Mouse (Mus musculus): ENCODE measurements at regions not wholly inside any gene's neighbourhood (a gene's known extent, or its start where the extent isn't known, plus 50 kb on each side); places are given as distances from the start of the nearest gene placed in this dataset.

DNA sequence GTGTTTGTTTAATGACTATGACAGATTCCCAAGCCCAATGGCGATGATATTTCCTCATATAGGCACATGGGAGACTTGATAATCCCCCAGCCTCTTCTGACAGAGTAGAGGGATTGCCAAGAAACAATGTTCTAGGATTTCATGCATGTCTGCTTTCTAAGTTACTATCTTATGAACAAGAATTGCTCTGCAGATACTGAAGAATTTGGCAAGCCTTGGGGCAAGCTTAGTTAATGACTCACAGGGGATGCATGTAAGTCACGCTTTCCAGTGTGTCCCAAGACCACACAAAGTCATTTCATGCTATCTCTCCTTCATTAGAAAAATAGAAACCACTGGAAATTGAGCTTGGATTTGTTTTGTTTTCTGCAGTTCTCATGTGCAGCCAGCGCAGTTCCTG, 376.2 kb downstream of the Dcdc2c start:
- no peak for DNase-seq

DNA sequence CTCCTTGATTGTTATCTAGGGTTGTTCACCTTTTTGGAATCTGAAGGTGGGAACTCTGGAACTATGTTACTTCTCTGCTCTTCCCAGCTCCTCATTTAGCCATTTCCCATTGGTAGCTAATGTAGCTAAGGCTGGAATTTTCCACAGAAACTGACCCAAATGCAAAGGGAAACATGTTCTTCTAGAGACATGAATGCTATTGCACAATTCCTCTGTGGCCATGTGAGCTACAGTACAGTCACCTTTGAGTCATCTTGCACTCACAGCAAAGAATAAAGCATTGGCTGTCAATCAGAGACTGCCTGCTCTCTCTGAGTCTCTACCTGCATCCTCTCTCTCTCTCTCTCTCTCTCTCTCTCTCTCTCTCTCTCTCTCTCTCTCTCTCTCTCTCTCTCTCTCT, 378.1 kb downstream of the Dcdc2c start:
- DNase-seq = no peak

DNA sequence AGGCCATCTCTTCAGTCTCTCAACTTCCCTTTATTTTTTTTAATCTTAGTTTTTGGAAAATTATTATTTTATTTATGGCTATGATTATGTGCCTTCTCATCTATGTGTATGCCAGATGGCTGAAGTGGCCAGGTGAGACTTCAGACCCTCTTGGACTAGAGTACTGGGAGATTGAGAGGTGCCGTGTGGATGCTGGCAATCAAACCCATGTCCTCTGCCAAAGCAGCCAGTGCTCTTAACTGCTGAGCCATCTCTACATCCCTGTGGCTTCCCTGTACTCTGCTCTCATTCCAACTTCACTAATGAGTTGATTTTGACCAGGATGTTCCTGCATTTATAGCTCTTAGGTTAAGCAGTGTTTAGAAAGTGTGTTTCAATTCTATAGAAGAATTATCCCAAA, 393.4 kb downstream of the Dcdc2c start:
- DNase-seq = no peak

DNA sequence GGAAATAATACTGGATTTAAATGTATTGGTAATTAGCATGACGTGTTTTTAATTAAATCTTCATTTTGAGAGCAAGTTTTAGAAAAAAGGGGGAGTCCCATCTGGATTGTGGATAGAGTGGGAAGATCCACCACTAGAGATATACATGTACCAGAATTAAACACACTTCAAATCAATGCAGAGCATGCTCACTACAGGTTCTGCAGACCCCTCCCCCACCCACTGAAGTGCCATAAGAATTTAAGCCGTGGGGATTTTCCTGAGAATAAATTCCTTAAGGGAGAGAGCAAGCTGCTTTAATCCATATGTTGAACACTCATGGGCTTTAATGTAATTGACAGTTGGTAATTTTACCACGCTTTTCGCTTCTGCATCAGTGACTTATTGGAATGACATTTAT, 401.4 kb downstream of the Dcdc2c start:
- DNase-seq = no peak

DNA sequence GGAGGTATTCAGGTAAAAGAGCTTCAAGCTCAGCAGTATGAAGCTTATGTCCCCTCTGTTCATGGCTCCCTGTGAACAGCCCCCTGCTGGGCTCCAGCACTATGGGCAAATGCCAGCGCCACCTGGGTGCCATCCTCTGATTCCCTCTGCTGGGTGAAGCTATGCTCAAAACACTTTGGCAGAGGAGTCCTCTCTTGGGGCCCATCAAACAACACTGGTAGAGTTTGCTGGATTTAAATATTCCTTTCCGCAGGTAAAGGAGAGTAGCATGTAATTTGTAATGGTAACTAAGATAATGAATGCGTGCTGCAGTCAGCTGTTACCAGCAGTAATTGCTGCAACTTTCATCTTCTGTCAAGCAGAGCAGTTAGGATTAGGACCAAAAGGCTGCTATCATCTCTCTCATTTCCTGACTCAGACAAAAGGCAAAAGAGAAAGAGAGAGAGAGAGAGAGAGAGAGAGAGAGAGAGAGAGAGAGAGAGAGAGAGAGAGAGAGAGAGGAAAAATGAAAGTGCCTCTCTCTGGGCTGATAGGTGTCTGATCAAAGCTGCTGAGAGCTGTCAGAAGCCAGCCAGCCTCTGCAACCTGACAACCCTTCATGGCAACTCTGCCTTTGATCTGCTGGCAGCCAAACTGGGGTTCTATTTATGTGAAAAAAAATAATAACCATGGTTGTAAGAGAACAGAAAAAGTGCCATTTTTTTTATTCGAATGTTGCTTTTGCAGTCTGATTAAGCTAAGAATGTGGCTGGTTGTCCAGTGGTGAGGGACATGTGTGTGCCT, 416.2 kb downstream of the Dcdc2c start:
- DNase-seq = no peak

DNA sequence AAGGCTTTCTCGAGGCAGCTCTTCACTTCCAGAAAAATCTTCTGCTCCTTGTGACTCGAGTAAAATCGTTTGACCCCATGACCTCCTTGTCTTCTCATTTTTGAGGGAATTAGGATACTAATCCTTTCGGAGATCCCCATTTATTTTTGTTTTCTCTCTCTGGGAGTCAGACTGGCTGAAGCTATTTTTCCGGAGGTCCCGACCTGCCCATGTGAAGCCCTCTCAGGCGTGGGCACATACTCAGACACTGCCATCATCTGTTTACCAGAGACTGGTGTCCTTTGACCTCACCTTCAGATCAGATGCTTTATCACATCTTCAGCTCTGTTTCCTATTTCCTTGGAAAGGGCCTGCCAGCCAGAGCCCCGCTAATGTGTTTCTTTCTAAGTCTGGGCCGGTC, 429.4 kb downstream of the Dcdc2c start:
- DNase-seq = no peak

DNA sequence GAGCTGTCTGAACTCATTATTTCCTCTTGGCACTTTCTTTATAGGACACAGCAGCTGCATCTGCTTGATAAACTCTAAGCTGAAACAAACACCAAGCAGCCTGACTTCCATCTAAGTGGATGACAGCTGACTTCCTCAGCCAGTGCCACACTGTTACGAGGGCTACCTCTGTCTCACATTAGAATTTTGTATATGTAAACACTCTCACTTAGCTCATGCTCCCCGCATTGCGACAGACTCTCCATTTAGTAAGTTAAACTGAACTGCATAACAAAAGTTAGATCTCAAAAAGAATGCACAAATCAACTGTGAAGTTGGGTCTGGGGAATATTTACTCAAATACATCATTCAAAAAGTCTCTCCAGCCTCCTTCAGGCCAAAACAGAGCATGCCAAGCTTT, 432.1 kb downstream of the Dcdc2c start:
- no peak for DNase-seq

DNA sequence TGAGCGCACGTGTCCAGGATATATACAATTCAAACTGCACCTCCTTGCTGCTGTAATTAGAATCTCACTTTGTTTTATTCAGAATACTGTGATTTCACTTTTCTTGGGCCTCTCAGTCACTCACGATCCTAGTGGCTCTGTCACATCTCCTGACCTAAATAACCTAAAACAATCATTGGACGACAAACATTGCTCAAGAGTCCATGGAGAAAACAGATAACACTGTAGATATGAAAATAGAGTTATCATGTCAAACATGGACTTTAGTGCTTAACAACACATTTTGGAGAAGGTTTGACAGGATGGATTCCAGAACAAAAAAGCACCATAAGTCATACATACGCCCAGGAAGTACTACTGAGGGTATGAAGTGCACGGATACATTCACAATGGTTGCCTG, 461.5 kb downstream of the Dcdc2c start:
- no peak for DNase-seq

DNA sequence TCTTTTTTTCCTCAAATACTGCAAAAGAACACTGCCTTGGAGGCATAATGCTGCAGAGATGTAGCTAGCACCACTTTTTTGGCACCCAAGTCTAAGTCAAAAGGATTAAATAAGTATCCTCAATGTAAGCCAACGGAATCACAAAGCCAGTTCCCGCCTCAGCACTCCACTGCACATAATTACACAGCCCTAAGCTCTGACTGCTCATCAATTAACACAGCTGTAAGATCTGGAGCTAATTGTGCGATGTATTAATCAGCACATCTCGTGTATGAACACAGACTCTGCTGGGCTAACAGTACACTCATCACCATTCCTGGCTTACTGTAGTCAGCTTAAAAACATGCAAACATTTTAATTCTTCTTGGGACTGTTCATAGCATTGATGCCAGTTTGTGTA, 466.7 kb downstream of the Dcdc2c start:
- no peak for DNase-seq

DNA sequence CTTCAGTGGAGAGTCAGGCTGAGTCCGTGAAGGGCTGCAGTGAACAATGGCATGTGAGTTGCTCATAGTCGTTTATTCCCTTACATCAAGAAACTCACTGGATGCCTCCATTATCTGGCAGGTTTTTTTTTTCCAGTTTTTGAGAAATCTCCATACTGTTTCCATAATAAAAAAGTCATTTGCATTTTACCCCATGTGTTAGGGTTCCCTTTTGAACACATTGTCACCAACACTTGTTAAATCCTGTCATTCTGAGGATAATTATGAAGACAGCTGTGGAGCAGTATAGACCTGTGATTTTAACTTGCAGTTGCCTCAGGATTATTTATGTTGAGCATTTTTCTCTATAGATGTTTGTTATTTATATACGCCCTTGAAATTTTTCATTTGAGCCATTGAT, 475.6 kb downstream of the Dcdc2c start:
- DNase-seq = no peak

DNA sequence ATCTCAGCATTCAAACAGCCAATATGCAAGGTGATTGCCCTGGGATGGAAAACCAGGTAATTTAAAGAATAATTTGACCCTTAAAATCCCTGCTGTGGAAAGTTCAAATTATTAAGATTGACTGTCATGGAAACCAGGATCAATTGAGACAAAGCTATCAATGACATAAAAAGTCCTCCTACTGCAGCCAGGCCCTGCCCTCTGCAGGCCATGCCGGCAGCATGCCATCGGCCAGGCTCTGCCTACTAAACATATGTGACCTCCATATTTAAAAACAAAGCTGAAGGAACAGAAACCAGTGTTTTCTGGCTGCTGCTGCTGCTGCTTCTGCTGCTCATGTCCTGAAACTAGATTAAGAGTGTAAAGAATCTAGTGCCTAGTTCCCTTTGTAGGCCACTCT, 483.6 kb downstream of the Dcdc2c start:
- DNase-seq = no peak

DNA sequence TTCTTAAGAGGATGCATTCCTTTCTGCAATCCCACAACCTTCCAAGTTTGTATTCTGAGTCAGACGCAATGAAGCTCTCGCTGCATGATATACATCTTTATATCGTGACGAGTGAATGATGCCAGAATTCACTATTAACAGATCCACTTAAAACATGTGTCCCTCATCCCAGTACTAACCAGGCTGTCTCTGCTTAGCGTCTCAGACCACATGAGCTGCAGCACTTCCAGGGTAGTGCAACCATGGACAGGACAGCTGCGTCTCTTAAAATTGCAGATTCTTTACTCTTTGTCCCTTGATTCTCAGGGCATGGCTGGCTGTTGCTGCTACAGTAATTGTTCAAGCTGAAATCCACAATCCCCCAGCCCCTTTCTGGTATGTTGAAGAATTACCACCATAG, 491.9 kb downstream of the Dcdc2c start:
- DNase-seq = no peak

DNA sequence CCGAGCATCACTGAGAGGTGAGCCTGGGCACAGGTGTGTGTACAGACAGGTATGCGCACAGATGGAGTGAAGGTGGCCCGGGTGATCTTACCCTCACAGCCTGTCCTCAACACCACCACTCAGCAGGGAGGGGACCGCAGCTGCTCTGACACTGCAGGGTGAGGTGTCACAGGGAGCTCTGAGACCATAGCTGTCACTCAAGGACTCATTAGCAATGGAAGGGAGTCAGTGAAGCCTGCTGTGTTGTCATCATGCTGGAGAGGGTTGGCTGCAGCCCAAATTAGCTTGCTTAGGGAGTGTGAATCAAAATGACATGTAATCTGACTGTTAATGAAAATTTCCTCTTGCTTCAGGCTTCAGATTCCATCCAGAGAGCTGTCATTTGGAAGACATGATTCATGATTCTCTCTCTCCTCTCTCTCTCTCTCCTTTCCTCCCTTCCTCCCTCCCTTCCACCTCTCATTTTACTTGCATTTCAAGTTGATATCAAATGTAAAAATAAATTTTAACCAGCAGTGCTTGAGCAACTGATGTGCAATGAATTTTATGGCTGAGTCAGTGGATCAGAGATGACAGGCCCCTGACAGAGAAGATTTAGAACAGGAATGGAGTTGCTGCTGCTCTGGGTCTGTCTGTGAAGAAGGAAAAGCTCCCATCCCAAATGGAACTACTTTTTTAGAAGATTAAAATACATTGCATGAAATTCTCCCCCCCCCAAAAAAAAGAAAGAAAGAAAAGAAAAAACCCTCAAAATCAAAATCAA, 496.5 kb downstream of the Dcdc2c start:
- no peak for DNase-seq

DNA sequence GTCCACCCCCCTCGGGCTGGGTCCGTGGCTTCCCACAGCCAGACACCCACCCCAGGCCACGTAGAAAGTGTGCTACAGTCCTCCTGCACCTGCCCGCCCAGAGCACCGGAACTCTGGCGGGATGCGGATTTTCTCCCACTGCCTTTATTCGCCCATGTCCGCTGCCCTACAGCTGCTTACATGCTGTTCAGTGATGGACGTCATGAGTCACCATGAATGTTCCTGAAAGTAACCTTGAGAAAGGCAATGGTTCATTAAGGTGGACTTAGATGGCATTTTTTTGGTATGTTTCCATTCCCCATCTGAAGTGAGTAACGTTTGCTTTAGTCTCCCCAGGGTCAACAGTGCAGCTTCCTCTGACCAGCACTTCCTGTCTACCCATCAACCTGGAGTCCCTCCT, 497.8 kb downstream of the Dcdc2c start:
- DNase-seq = no peak

DNA sequence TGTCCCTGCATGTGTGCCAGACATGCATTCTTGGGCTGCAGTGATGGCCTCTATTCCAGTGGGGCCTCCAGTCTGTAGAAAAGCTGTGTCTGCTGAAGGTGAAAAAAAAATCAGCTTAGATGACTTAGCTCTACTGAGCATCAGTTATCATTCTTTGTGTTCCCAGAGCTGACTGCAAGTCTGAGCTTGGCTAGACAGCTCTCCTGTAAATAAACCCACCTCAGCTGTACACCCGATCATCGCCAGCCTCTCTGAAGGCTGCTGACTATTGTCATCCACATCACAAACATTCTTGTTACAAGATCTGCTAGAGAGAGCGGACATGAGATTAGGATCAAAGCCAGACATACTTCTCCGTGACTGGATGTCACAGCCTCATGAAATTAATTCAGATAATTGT, 504.2 kb downstream of the Dcdc2c start:
- no peak for DNase-seq

DNA sequence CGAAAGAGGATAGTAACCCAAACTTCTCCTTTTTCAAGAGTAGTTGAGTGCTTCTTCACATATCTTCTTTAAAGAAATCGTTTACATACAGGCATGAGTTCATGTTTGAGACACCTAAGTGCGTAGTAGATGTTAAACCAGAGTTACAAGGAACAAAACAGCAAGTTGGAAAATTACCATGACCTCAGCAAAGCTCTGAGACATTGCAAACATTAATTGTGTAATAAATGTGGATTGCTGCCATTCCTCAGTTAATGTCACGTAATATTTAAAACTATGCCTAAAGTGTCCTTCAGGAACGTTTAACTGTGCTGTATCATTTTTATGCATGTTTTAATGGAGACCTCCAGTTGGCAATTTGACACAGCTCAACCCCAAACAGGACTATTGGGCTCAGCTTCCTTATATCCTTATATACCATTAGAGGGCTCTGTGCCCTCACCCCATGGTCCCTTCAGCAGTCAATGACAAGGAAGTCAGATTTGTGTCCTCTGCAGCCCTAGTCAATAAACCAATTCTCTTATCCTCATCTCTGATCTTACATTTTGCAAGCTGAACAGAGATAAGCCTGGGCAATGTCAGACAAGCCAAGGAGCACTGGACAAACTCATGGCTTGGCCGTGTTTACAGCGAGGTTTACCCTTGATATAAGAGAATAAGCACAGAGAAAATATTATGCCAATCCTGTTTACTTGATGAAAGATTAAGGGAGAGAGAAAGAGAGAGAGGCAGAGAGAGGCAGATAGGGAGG, 513.9 kb downstream of the Dcdc2c start:
- DNase-seq = no peak

DNA sequence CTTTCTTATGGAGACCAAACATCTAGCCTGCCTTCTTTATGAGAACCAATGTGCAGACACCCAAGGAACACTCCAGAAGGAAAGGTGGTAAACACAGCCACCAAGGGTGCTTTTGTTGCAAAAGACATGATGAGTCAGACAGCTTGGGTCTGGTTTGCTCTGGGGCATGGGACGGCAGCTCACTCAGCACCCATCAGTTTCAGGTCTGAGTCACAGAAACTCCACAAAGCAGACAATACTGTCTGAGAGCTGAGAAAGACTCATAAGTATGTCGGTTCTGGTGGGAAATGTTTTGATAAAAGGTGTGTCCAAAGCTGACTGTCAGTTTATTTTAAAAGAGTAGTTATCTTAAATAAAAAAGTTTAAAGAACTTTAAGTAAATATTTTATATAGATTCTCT, 553.0 kb downstream of the Dcdc2c start:
- DNase-seq = no peak

DNA sequence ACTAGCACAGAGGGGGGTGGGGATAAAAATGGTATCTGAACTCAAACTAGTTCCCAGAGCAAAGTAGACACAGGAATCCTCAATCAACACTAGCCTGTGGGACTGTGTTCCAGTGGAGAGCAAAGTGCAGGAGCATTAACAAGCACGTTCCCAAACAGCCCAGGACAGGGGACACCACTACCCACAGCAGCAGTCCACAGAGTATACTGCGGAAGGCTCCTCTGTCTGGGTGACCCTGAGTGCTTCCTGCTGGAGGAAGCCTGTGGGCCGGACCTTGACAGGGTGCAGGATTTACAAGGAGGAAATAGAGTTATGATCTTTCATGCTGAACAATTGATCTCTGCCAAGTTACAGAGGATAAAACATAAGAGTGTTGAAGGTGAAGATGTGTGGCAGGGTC, 560.0 kb downstream of the Dcdc2c start:
- no peak for DNase-seq

DNA sequence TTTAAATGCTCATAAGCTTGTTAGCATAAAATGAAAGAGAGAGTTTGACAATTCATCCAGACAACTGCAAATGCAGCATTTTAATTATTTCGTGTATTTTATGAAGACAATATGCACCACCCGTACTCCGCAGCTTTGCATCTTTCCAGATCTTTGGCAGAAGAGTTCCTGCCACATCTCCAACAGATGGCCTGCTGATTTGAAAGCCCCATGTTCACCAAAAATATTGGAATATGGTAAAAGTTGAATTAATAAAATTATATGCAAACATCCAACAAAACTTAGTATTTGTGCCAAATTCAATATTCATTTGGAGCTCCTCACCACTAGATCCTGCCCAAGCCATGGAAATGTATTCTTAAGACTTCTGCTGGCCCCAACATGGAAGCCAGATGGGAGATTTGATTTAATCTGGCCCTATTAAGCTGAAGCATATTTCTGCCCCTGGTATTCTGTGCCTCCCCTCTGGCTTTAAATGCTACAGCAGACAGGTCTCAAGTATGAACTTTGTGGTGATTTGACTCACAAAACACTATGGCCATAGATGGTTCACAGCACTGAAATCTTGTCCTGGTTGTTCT, 567.8 kb downstream of the Dcdc2c start:
- no peak for DNase-seq

DNA sequence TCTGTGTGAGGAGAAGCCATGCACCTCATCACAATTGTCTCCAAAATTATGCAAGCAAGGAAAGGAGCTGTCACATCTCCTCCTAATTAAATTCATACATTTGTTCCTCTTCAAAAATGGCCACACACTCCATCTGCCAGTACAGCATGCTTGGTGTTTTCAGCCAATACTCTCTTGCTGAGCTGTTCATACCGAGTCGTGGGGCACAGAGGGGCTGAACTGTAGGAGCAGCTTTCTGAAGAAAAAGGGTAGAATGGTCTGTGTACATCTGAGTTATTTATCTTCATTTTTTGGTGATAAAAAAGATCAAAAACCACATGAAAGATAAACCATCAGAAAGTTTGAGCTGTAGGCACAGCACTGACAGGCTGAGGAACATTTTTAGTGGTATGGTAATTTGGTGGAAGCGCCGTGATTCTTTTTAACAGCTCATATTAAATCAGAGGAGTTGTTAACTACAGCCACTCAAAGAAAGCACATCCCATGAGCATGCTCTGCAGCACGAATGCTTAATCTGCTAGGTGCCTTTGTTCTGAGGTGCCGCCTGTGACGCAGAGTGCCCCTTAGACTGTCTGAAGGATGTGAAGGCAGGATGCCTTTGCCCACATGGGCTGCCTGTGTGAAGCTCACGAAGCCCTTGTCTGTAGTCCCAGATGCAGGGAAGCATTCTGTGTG, 573.8 kb downstream of the Dcdc2c start:
- DNase-seq = no peak

DNA sequence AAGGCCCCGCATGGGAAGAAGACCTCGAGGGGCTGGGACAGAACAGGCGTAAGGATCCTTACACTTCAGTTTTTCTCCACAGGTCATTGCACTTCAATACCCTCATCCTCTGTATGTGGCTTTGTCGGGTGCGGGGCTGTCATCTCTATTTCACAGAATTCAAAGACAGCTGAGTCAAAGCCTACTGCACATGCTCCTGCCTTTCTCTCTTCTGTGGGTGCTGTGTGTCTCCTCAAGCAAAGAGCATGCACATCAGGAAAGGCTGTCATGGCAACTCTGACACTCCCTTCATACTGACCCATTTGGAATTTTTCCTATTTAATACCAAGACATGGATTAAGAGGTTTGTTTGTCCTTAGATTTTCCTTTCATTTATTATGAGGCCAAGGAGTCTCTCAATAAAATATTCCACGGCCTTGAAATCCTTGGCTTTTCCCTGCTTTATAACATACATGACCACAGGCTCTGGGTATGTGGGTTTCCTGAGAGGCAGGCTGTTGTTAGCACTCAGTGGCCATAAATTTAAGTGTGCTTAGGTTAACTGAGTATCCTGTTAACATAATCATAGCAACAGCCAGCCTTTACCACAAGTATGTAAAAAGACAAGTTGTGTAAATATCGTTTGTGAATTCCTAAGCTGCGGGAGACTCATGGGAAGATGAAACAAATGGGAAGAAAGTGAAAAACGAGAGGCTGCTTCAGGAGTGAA, 574.5 kb downstream of the Dcdc2c start:
- DNase-seq = no peak

DNA sequence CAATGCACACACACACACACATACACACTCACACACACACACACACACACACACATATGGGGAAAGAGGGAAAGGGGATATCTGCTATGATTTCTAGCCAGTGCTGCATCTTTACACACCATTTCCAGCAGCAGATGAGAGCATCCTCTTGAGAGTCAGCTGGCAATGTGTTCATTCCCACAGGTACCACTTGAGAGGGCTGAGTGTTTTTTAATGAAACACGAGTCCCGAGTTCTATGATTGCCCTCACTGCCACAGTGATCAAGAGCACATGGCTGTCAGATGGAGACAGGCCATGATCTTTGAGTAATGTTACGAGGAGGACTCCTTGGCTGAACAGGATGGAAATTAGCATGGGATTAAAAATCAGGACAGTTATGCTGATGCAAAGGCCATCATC, 589.3 kb downstream of the Dcdc2c start:
- no peak for DNase-seq

Measured in gastrocnemius, postnatal 10 days (tissue).